Mouse (Mus musculus) liver, adult 10 weeks (tissue): Measurements from ENCODE around the gene 0610010K14Rik. TPM values are rescaled to one million over a fixed set of nuclear protein-coding genes. Genes with fewer than 3 reads are reported as not detected.

Experiments
- polyA plus RNA-seq: library from polyadenylated mRNA; stranded (reverse); fragments of 350-450 nt; fragmentation: Illumina TruSeq; extraction: RNeasy Lipid Tissue Mini Kit (QIAGEN cat#74804); gene quantifications from one replicate; pipeline ENCODE4 v1.2.3, GENCODE M21; 2014; ENCODE audit warnings: low read depth, low replicate concordance

0610010K14Rik gene
- 2.0 TPM for polyA plus RNA-seq

DNA sequence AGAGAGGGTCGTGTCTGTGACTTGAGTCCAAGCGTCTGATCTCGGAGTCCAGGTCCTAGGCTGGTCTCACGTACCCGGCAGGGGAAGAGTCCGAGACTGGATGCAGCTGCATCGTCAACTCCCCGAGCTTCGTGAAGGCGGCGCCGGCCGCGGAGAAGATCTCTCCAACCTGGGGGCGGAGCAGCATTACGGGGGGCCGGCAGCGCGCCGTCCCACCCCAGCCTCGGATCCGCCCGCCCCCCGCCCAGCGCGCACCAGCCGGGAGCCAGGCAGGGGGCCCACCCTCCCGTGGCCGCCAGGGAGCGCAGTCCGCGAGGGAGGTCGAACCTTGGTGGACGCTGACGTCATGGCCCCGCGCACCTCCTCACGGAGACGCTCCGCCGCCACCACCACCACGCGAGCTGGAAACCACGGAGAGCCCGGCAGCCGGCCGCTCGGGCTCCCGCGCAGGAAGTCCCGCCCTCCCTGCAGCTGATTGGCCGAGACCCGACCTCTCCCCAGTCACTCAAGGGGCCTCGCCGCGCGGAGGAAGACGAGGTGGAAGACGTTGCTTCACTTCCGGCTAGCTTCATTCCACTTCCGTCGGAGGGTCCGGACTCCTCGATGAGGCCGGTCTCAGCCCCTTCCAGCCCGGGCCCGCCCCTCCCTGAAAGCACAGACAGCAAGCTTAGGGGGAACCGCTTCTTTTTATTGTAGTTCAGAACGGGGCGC lies at the start of gene 0610010K14Rik:
TSS of gene 0610010K14Rik (minus strand) at position 458 of the 711 bp plus-strand sequence.

DNA sequence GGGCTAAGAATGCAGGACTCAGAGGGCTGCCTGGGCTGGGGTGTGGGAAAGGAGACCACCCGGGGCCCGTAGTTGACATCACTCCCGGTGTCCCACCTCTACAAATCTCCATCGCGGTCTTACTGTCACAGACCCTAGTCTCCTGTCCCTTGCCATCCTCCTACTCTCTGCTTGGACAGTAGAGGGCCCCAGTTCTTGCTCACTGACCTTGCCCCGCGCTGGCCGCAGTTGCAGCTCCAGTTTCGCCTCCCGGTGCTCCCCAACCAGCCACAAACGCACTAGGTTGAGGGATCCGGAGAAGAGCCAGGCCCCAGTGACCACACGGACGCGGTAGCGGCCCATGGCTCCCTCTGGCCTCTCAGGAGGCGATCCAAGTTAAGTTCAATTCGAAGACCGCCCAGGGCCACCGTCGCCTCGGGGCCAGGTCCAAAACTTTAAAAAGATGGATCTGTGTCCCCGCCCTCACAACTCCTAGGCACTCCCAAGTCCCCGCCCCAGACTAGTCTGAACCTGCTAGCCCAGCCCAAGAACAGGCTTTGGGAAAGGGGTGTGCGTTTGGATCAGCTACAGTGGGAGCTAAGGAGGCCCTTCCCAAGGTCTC lies 17.3 kb upstream of the 0610010K14Rik start, which contains the start of gene Alox12:
TSS of gene Alox12 (minus strand) at position 423 of the 601 bp plus-strand sequence.

DNA sequence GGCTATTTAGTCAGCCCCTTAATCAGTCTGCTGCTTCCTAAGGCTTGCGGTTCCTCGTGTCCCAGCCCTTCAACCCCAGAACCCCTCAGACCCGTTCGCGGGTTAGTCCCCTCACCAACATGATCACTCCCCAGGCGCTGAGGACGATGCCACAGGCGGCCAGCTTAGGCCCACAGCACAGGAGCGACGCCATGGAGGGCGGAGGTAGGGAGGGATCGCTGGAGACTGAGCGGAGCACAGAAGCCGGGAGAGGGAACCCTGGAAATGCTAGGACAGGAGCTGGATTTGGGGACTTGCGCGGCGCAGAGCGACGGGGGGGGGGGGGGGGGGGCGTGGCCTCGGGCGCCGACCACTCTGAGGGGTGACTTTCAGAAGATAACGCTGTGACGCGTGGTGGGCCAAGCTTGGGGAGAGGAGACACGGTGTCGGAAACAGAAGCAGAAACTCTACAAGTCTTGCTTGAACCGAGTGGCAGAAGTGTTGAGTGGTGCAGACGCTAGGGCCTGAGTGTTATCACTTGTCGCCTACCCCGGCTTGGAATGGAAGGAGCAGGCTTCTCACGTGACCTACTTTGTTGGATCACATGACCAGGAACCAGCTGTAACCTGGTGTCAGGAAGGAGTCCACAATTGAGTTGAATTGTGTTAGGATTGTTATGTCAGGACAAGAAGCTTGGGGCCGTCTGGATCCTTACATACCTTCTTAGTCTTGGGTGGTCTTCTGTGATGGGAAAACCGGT lies 2.0 kb upstream of the 0610010K14Rik start, which contains the start of the genes Gm21988 and Rnasek:
TSS of gene Gm21988 (minus strand) at position 290 of the 739 bp plus-strand sequence.
TSS of gene Rnasek (minus strand) at position 302 of the 739 bp plus-strand sequence.

DNA sequence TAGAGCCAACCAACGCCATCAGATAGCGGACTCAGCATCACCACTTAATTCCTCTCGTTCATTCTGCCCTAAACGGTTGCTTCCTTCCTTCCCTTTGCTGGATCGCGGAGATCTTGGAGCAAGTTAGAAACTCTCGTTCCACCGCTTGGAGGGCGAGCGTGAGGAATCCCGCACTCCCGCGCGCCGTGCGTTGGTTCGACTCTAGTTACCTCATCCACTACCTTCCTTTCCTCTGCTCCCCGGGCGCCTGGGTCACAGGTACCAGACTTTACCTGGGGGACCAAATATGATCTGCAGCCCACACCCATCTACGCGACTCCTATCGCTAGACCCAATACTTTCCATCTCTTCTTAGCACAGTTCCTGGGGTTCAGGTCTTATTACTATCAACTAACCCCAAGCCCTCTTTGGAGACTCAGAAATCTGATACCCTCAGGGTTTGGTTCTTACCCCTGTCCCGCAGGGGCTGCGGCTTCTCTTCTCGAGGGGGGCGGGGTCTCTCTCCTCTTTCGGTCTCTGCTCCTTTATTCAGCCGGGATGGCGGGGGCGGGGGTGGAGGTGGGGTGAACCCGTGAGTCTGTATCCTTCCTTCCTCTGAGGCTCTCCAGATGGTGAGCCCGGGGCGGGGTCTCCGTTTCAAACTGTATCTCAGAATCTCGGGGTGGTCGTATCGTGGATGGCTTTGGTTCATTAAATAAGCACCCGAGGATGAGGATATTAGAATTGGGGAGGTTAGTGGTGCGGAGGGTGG lies 8.3 kb downstream of the 0610010K14Rik start, which contains the start of gene Bcl6b:
TSS of gene Bcl6b (minus strand) at position 539 of the 751 bp plus-strand sequence.

DNA sequence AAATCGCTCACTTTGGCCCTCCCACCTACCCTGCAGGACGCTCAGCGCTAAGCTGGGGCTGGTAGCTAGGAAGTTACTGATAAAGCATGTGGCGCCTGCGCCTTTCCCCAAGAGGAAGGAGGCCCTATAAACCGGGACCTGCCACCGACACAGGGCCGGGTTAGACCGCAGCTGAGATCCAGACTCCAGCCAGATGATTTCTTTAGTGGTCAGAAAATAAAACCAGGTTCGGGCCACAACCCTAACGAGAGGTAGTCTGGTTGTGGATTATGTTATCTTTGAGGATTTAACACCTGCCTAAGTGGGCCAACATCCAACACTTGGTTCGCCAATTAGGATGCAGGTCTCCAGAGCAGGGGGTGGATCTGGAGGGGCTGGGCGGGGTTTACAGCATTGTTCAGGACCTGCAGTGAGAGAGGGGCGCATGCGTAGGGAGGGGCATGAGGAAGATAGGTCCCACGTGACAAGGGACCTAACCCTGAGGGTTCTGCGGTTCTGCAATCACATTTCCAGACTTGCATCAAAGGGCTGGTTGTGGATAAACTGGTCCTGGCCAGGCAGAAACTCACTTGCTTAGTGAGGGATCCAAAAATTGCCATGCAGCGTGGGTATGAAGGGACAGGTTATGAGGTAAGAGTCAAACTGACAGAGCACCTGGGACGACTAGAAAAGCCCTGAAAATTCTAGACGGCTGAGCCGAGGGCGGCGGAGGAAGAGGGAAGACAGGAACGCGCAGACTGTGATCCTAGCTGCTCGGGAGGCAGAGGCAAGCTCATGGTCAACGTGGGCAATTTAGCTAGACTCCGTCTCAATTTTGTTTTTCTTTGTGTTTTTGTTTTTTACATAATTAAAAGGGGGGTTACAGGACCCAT lies 16.7 kb downstream of the 0610010K14Rik start, which contains the start of gene Slc16a13:
TSS of gene Slc16a13 (minus strand) at position 334 of the 872 bp plus-strand sequence.

DNA sequence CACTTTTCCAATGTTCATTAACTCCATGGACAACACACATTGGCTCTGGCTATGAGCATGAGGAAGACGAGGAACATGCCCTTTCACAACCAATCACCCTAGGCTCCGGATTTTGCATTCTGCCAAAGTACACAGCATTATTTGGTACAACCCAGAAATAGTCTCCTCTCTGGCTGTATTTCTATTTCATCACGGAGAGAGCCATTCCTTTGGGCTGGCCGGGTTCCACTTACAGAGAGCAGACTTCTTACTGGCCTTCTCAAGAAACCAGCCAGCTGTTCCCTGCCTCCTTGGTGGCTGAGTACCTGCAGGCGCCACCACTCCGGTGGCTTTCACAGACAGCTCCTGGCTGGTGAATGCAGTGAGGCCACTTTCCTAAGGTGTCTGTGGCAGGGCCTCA lies 25.3 kb downstream of the 0610010K14Rik start, which contains the start of gene Slc16a11:
TSS of gene Slc16a11 (plus strand) at position 330 of the 400 bp plus-strand sequence.

Other genes with a start within 250 kb of the 0610010K14Rik start
- 367 TPM for gene Gabarap, start 246.8 kb downstream of the 0610010K14Rik start, polyA plus RNA-seq
- 7.1 TPM for gene Phf23, start 242.1 kb downstream of the 0610010K14Rik start, polyA plus RNA-seq
- 0.37 TPM for gene Dvl2, start 237.3 kb downstream of the 0610010K14Rik start, polyA plus RNA-seq
- 60.6 TPM for gene Acadvl, start 222.5 kb downstream of the 0610010K14Rik start, polyA plus RNA-seq
- gene Dlg4, start 221.0 kb downstream of the 0610010K14Rik start, polyA plus RNA-seq = 0.13 TPM
- 171 TPM for gene Asgr1, start 183.8 kb downstream of the 0610010K14Rik start, polyA plus RNA-seq
- 93.1 TPM for gene Asgr2, start 145.3 kb downstream of the 0610010K14Rik start, polyA plus RNA-seq
- 0.24 TPM for gene Mgl2, start 107.6 kb downstream of the 0610010K14Rik start, polyA plus RNA-seq
- gene Clec10a, start 81.7 kb downstream of the 0610010K14Rik start, polyA plus RNA-seq = 0.37 TPM
- gene Slc16a11, start 25.2 kb downstream of the 0610010K14Rik start, polyA plus RNA-seq = 0.61 TPM
- gene Slc16a13, start 16.9 kb downstream of the 0610010K14Rik start, polyA plus RNA-seq = 0.53 TPM
- gene Bcl6b, start 8.1 kb downstream of the 0610010K14Rik start, polyA plus RNA-seq = 1.5 TPM
- gene Gm21988, start 1.9 kb upstream of the 0610010K14Rik start, polyA plus RNA-seq = 1.0 TPM
- gene Rnasek, start 1.9 kb upstream of the 0610010K14Rik start, polyA plus RNA-seq = 21.2 TPM
- gene Alox12, start 17.4 kb upstream of the 0610010K14Rik start, polyA plus RNA-seq = 0.37 TPM
- not detected for gene Alox12e, start 84.7 kb upstream of the 0610010K14Rik start, polyA plus RNA-seq
- gene Alox15, start 114.1 kb upstream of the 0610010K14Rik start, polyA plus RNA-seq = not detected
- 1.6 TPM for gene Pelp1, start 172.1 kb upstream of the 0610010K14Rik start, polyA plus RNA-seq
- gene Arrb2, start 194.7 kb upstream of the 0610010K14Rik start, polyA plus RNA-seq = 1.6 TPM
- 4.3 TPM for gene Med11, start 214.0 kb upstream of the 0610010K14Rik start, polyA plus RNA-seq
- 0.82 TPM for gene Zmynd15, start 221.5 kb upstream of the 0610010K14Rik start, polyA plus RNA-seq
- 4.2 TPM for gene Cxcl16, start 222.1 kb upstream of the 0610010K14Rik start, polyA plus RNA-seq